Mouse (Mus musculus) limb, embryonic 14.5 days (tissue): Measurements from ENCODE around the gene Rbp4. TPM values are rescaled to one million over a fixed set of nuclear protein-coding genes. Genes with fewer than 3 reads are reported as not detected.
A peak's percentile ranks its signal among the peaks of the same experiment; 100 is the strongest.

ENCODE experiments used
- ATAC-seq: fragments of 200-750 bp; cut with Nextera tagmentation; 2 replicates; pipeline ENCODE4 v1.8.0; 2017; ENCODE audit warnings: low read depth, moderate number of reproducible peaks, moderate TSS enrichment; ENCODE audit not compliant: low FRiP score
- DNase-seq: peaks from one replicate; pipeline ENCODE4 v3.0.0-alpha.2; 2015; ENCODE audit warnings: low spot score
- H3K27ac ChIP-seq: fragments of 300-500 bp; sonication (generic); replicated peaks from 2 replicates; pipeline ENCODE4 v1.5.1; 2014; ENCODE audit warnings: low read depth, mild to moderate bottlenecking, low read length, moderate library complexity, mixed read lengths
- H3K27me3 ChIP-seq: fragments of 300-500 bp; sonication (generic); 2 replicates; pipeline ENCODE4 v1.6.1; 2014; ENCODE audit warnings: low read length, mixed read lengths; ENCODE audit not compliant: control insufficient read depth, insufficient read depth
- H3K36me3 ChIP-seq: fragments of 300-500 bp; sonication (generic); 2 replicates; pipeline ENCODE4 v1.6.1; 2014; ENCODE audit warnings: mild to moderate bottlenecking, low read length, moderate library complexity, mixed read lengths; ENCODE audit not compliant: control insufficient read depth, insufficient read depth
- H3K4me1 ChIP-seq: fragments of 300-500 bp; sonication (generic); 2 replicates; pipeline ENCODE4 v1.6.1; 2014; ENCODE audit warnings: antibody characterized with exemption, low read length, mixed read lengths; ENCODE audit not compliant: control insufficient read depth, insufficient read depth
- H3K4me2 ChIP-seq: fragments of 300-500 bp; sonication (generic); replicated peaks from 2 replicates; pipeline ENCODE4 v1.6.1; 2014; ENCODE audit warnings: low read depth, mild to moderate bottlenecking, low read length, moderate library complexity; ENCODE audit not compliant: severe bottlenecking
- H3K4me3 ChIP-seq: fragments of 300-500 bp; sonication (generic); replicated peaks from 2 replicates; pipeline ENCODE4 v1.5.1; 2014; ENCODE audit warnings: low read length
- H3K9ac ChIP-seq: fragments of 300-500 bp; sonication (generic); 2 replicates; pipeline ENCODE4 v1.6.1; 2014; ENCODE audit warnings: mild to moderate bottlenecking, low read depth, low read length, moderate library complexity; ENCODE audit not compliant: severe bottlenecking
- H3K9me3 ChIP-seq: fragments of 300-500 bp; sonication (generic); 2 replicates; pipeline ENCODE4 v1.6.1; 2016; ENCODE audit warnings: low read length; ENCODE audit not compliant: control insufficient read depth
- POLR2A ChIP-seq: fragments of 200-500 bp; IDR thresholded peaks from 2 replicates; pipeline ENCODE4 v1.8.0; 2012; ENCODE audit warnings: inconsistent platforms, mild to moderate bottlenecking, moderate library complexity, borderline replicate concordance; ENCODE audit not compliant: insufficient read depth, insufficient read length; ENCODE audit errors: extremely low read depth
- WGBS: fragments of 180-500 bp; shearing (Covaris S2); extraction: QIAGEN DNeasy Blood & Tissue Kit; methylation state at CpG from one replicate; pipeline ENCODE4 v1.1.7; 2014; 5-methylcytosine and 5-hydroxymethylcytosine counted together
- polyA plus RNA-seq, 2 experiments: library from polyadenylated mRNA; depleted of rRNA in 1 of 2; stranded (reverse) in 1 of 2; unstranded in 1 of 2; fragments of >200 nt; fragmentation: Nextera tagmentation in 1 of 2; extraction: Ambion mirVana in 1 of 2; gene quantifications; 2 replicates each; pipeline versions ENCODE4 v1.2.1 to v1.2.3; 2012 to 2014

Gene Rbp4
- polyA plus RNA-seq (2012; rRNA removed) (20.1 and 20.5 TPM in 2 replicates), polyA plus RNA-seq (2014; fragmentation: Nextera tagmentation; extraction: Ambion mirVana) (16.0 and 18.0 TPM in 2 replicates)

DNA sequence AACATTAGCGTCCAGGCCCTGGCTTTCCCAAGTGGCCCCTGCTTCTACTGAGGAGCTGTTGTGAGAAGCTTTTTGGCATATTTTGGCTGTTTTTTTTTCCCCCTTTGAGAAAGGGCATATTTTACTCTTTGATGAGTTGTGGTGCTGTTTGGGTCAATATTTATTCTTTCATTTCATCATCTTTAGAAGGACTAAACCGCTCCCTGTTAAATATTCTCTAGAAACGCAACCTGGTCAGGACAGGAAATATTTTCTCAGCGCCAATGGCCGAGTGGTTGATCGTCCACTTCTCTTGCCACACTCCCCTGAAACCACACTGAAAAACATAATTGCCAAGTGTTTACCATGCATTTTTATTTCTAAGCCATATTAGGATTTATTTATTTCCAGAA lies at the start of gene Rbp4:
TSS of gene Rbp4 (minus strand) at position 63 of the 392 bp plus-strand sequence.
- WGBS, result 70% methylated on average over 6 of the region's 6 CpGs
- Histone ChIP-seq H3K4me1 (no peaks in the 10 kb centered on the region), H3K9me3 (no peaks in the 10 kb centered on the region), H3K4me3 (peak within 1 kb of the TSS; percentile 56), H3K36me3 (no peaks in the 10 kb centered on the region), H3K27ac (no peak within 1 kb of the TSS), H3K27me3 (peaks cover 16% of the 10 kb centered on the region), H3K4me2 (peak within 1 kb of the TSS; percentile 94), H3K9ac (peak within 1 kb of the TSS; percentile 63)
- DNase-seq (no peak), ATAC-seq (no peak)
- TF ChIP-seq POLR2A, result no peak

DNA sequence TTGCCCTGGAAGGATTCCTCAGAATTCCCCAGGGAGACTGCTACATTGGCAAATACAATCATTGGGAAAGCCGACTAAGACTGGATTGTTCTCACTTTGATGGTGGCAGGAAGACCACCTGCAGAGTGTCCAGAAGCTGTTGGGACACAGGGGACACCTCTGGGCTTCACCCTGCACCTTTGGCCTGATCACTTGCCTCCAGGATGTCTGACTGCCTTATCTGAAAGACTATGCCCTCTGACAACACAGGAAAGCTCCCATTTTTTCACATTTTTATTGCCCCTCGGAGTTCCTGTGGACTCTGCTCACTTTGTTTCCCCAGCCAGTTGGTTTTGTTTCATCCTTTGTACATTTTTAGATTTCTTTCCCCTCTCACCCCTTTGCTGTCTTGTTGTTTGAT lies 39.6 kb upstream of the Rbp4 start:
- Histone ChIP-seq H3K27me3 (no peaks in the 10 kb centered on the region), H3K9me3 (no peaks in the 10 kb centered on the region), H3K4me1 (no peaks in the 10 kb centered on the region), H3K36me3 (no peaks in the 10 kb centered on the region), H3K4me2 (no peak overlapping the region), H3K9ac (no peak overlapping the region), H3K4me3 (no peak overlapping the region), H3K27ac (no peak overlapping the region)
- DNase-seq (no peak), ATAC-seq (no peak)
- TF ChIP-seq POLR2A, result no peak
- 50% methylated on average over 2 of the region's 2 CpGs for WGBS

DNA sequence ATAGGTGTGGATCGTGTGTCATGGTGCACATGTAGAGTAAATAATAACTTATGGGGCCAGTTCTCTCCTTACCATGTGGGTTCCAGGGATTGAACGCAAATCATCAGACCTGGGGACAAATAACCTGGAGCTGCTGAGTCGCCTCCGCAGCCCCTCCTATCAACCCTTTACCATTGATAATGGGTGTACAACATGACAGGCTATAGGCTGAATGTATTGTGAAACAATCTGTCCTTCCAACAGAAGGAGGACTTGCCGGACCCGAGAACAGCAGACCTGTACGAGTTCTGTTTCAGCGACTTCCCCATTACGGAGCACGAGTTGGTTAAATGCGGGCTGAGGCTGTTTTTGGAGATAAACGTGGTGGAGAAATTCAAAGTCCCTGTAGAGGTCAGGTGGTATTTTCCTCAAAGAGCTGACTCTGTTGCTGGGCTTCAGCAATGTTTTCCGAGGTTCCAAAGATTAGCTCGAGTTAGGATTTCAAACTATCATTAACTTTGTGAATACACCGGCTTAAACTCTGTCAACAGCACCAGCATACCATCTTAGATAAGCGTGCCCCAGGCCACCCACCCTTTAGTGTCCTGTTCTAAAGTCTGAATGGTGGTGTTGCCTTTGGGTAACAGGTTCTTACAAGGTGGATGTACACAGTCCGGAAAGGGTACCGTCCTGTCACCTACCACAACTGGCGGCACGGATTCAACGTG lies 36.7 kb upstream of the Rbp4 start:
- no peak for DNase-seq
- WGBS, result 91% methylated on average over 21 of the region's 21 CpGs
- Histone ChIP-seq H3K4me3 (no peak overlapping the region), H3K36me3 (no peaks in the 10 kb centered on the region), H3K4me1 (no peaks in the 10 kb centered on the region), H3K9ac (no peak overlapping the region), H3K27me3 (no peaks in the 10 kb centered on the region), H3K4me2 (no peak overlapping the region), H3K9me3 (no peaks in the 10 kb centered on the region), H3K27ac (no peak overlapping the region)
- no peak for ATAC-seq
- TF ChIP-seq POLR2A, result no peak

DNA sequence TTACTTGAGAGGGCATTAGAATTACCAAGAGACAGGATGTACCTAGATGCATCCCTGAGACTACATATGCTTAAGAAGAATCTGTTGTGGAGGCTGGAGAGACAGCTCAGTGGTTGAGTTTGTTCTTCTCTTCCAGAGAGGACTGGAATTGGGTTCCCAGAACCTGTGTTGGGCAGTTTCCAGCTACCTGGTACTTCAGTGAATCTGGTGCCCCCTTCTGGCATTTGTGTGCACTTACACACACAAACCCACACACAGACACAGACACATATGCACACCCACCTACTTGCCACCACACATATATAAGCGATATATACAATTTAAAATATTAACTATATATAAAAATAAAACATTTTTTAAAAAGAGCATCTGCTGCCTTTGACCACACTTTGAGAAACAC lies 31.2 kb upstream of the Rbp4 start:
- no peaks in the 10 kb centered on the region for H3K36me3 ChIP-seq
- H3K4me1 ChIP-seq, result no peaks in the 10 kb centered on the region
- H3K4me2 ChIP-seq, result no peak overlapping the region
- no peak overlapping the region for H3K4me3 ChIP-seq
- 98% methylated on average over 1 of the region's 1 CpGs for WGBS
- TF ChIP-seq POLR2A, result no peak
- no peak for DNase-seq
- no peak for ATAC-seq
- no peaks in the 10 kb centered on the region for H3K27me3 ChIP-seq
- H3K9ac ChIP-seq, result no peak overlapping the region
- no peaks in the 10 kb centered on the region for H3K9me3 ChIP-seq
- H3K27ac ChIP-seq, result no peak overlapping the region

DNA sequence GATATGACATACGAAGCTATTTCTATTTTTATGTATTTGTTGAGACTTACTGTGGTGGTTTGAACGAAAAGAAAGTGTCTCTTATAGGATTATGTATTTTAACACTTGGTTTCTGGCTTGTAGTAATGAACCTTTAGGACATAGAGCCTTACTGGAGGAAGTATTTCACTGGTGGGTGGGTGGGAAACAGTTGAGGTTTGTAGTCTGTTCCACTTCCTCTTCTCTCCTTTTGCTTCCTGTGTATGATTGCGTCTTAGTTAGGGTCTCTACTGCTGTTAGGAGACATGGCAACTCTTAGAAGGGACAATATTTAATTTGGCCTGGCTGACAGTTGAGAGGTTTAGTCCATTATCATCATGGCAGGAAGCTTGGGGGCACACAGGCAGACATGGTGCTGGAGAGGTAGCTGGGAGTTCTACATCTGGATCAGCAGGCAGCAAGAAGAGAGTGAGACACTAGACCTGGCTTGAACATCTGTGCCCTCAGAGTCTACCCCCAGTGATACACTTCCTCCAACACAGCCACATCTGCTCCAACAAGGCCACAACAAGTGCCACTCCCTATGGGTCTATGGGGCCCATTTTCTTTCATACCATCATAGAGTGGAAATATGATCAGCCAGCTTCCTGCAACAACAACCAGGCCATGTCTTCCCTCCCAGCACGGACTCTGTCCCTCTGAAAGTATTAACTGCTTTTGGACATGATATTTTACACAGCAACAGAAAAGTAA lies 18.6 kb upstream of the Rbp4 start:
- H3K9me3 ChIP-seq, result no peaks in the 10 kb centered on the region
- ATAC-seq (no peak), DNase-seq (no peak)
- no peaks in the 10 kb centered on the region for H3K27me3 ChIP-seq
- no peaks in the 10 kb centered on the region for H3K36me3 ChIP-seq
- no peak overlapping the region for H3K9ac ChIP-seq
- no peak overlapping the region for H3K4me2 ChIP-seq
- H3K27ac ChIP-seq, result no peak overlapping the region
- WGBS, result 72% methylated on average over 4 of the region's 4 CpGs
- no peak for TF ChIP-seq POLR2A
- H3K4me3 ChIP-seq, result no peak overlapping the region
- no peaks in the 10 kb centered on the region for H3K4me1 ChIP-seq
